Mouse (Mus musculus) heart, embryonic 16.5 days (tissue): ENCODE measurements at regions not wholly inside any gene's neighbourhood (a gene's known extent, or its start where the extent isn't known, plus 50 kb on each side); places are given as distances from the start of the nearest gene placed in this dataset.

Source experiments
- ATAC-seq: fragments of 200-750 bp; cut with Nextera tagmentation; replicated peaks from 2 replicates; pipeline ENCODE4 v1.8.0; 2017; ENCODE audit warnings: moderate number of reproducible peaks; ENCODE audit not compliant: insufficient read depth, low FRiP score; ENCODE audit errors: extremely low read depth
- H3K27ac ChIP-seq: fragments of 300-500 bp; sonication (generic); 2 replicates; pipeline ENCODE4 v1.5.1; 2014; ENCODE audit warnings: mild to moderate bottlenecking, low read length, control low read depth, moderate library complexity
- H3K27me3 ChIP-seq: fragments of 300-500 bp; sonication (generic); 2 replicates; pipeline ENCODE4 v1.6.1; 2014; ENCODE audit warnings: low read length, mixed read lengths; ENCODE audit not compliant: control insufficient read depth, insufficient read depth
- H3K36me3 ChIP-seq: fragments of 300-500 bp; sonication (generic); 2 replicates; pipeline ENCODE4 v1.6.1; 2014; ENCODE audit not compliant: control insufficient read depth, insufficient read depth
- H3K4me1 ChIP-seq: fragments of 300-500 bp; sonication (generic); 2 replicates; pipeline ENCODE4 v1.6.1; 2014; ENCODE audit warnings: low read length, mixed read lengths; ENCODE audit not compliant: control insufficient read depth, insufficient read depth
- H3K4me2 ChIP-seq: fragments of 300-500 bp; sonication (generic); 2 replicates; pipeline ENCODE4 v1.6.1; 2014; ENCODE audit warnings: low read depth, mild to moderate bottlenecking, control low read depth, low read length
- H3K4me3 ChIP-seq: fragments of 300-500 bp; sonication (generic); 2 replicates; pipeline ENCODE4 v1.5.1; 2014; ENCODE audit warnings: mild to moderate bottlenecking, control low read depth, low read length
- H3K9ac ChIP-seq: fragments of 300-500 bp; sonication (generic); 2 replicates; pipeline ENCODE4 v1.6.1; 2014; ENCODE audit warnings: low read length, control low read depth
- H3K9me3 ChIP-seq: fragments of 300-500 bp; sonication (generic); replicated peaks from 2 replicates; pipeline ENCODE4 v1.6.1; 2016; ENCODE audit warnings: low read length; ENCODE audit not compliant: control insufficient read depth
- WGBS: fragments of 180-500 bp; shearing (Covaris S2); extraction: QIAGEN DNeasy Blood & Tissue Kit; methylation state at CpG from one replicate; pipeline ENCODE4 v1.1.7; 2014; 5-methylcytosine and 5-hydroxymethylcytosine counted together

GRCm38 (mm10) chr8:35996330-35997077 is 230.9 kb downstream of the Gm19410 start:
- Histone ChIP-seq H3K27ac (no peak overlapping the region), H3K4me2 (no peak overlapping the region)
- no peak for ATAC-seq

GRCm38 (mm10) chr8:35999584-35999983 is 234.0 kb downstream of the Gm19410 start:
- 60% methylated on average over 9 of the region's 9 CpGs for WGBS
- H3K4me3 ChIP-seq = no peak overlapping the region
- H3K27me3 ChIP-seq = no peaks in the 10 kb centered on the region
- no peaks in the 10 kb centered on the region; the same call in 1 of the 2 replicates for H3K4me1 ChIP-seq
- H3K9me3 ChIP-seq = peaks cover 3% of the 10 kb centered on the region; the same call in 1 of the 2 replicates
- no peak overlapping the region for H3K27ac ChIP-seq
- 0 out of 2 replicates have a peak, but pooled peaks have one; percentile 41 for ATAC-seq
- no peak overlapping the region for H3K4me2 ChIP-seq
- H3K36me3 ChIP-seq = no peaks in the 10 kb centered on the region
- no peak overlapping the region for H3K9ac ChIP-seq

More at GRCm38 (mm10) chr8:35996330-35997077, 230.9 kb downstream of the Gm19410 start:
- Histone ChIP-seq H3K4me3 (no peak overlapping the region), H3K27me3 (no peaks in the 10 kb centered on the region), H3K4me1 (no peaks in the 10 kb centered on the region), H3K9ac (no peak overlapping the region), H3K36me3 (no peaks in the 10 kb centered on the region), H3K9me3 (peaks cover 3% of the 10 kb centered on the region; the same call in 1 of the 2 replicates)
- 59% methylated on average over 6 of the region's 6 CpGs for WGBS

GRCm38 (mm10) chr8:36004387-36004786 is 238.8 kb downstream of the Gm19410 start:
- H3K4me2 ChIP-seq = no peak overlapping the region
- no peaks in the 10 kb centered on the region; the same call in 1 of the 2 replicates for H3K4me1 ChIP-seq
- H3K9me3 ChIP-seq = peaks cover 5% of the 10 kb centered on the region; the same call in 1 of the 2 replicates
- H3K9ac ChIP-seq = no peak overlapping the region
- no peak overlapping the region for H3K27ac ChIP-seq
- H3K4me3 ChIP-seq = no peak overlapping the region
- ATAC-seq = no peak
- H3K27me3 ChIP-seq = no peaks in the 10 kb centered on the region
- H3K36me3 ChIP-seq = no peaks in the 10 kb centered on the region
- 57% methylated on average over 2 of the region's 2 CpGs for WGBS

GRCm38 (mm10) chr8:36005536-36005935 is 239.9 kb downstream of the Gm19410 start:
- no peak overlapping the region for H3K4me2 ChIP-seq
- no peak for ATAC-seq
- H3K27ac ChIP-seq = no peak overlapping the region
- 52% methylated on average over 3 of the region's 3 CpGs for WGBS
- no peak overlapping the region for H3K9ac ChIP-seq
- peaks cover 2% of the 10 kb centered on the region for H3K4me1 ChIP-seq
- H3K9me3 ChIP-seq = peaks cover 5% of the 10 kb centered on the region; the same call in 1 of the 2 replicates
- H3K27me3 ChIP-seq = no peaks in the 10 kb centered on the region
- H3K4me3 ChIP-seq = no peak overlapping the region
- no peaks in the 10 kb centered on the region for H3K36me3 ChIP-seq

GRCm38 (mm10) chr8:36007724-36008123 is 242.1 kb downstream of the Gm19410 start:
- Histone ChIP-seq H3K27me3 (no peaks in the 10 kb centered on the region), H3K36me3 (no peaks in the 10 kb centered on the region), H3K4me1 (peaks cover 9% of the 10 kb centered on the region), H3K27ac (no peak overlapping the region), H3K9ac (no peak overlapping the region), H3K4me3 (no peak overlapping the region), H3K4me2 (no peak overlapping the region), H3K9me3 (peaks cover 5% of the 10 kb centered on the region; the same call in 1 of the 2 replicates)
- WGBS = 50% methylated on average over 1 of the region's 1 CpGs
- no peak for ATAC-seq

- Histone ChIP-seq H3K9ac (no peak overlapping the region), H3K4me2 (no peak overlapping the region), H3K4me1 (peaks cover 9% of the 10 kb centered on the region; the same call in 1 of the 2 replicates), H3K36me3 (no peaks in the 10 kb centered on the region), H3K9me3 (peaks cover 5% of the 10 kb centered on the region; the same call in 1 of the 2 replicates), H3K27ac (no peak overlapping the region), H3K4me3 (no peak overlapping the region), H3K27me3 (no peaks in the 10 kb centered on the region)
- ATAC-seq = no peak
- WGBS = 45% methylated on average over 9 of the region's 9 CpGs
Measured at GRCm38 (mm10) chr8:36009565-36009964, 244.0 kb downstream of the Gm19410 start.

- no peak for ATAC-seq
- Histone ChIP-seq H3K9ac (no peak overlapping the region), H3K27me3 (no peaks in the 10 kb centered on the region), H3K4me2 (no peak overlapping the region), H3K4me1 (peaks cover 9% of the 10 kb centered on the region; the same call in 1 of the 2 replicates), H3K9me3 (peaks cover 5% of the 10 kb centered on the region; the same call in 1 of the 2 replicates), H3K27ac (0 out of 2 replicates have a peak overlapping the region, but pooled peaks have one; percentile 18), H3K4me3 (no peak overlapping the region), H3K36me3 (no peaks in the 10 kb centered on the region)
- 47% methylated on average over 11 of the region's 11 CpGs for WGBS
Measured at GRCm38 (mm10) chr8:36010446-36011217, 245.0 kb downstream of the Gm19410 start.

GRCm38 (mm10) chr8:36014862-36015261 is 249.3 kb downstream of the Gm19410 start:
- ATAC-seq = no peak
- no peaks in the 10 kb centered on the region for H3K27me3 ChIP-seq

More at GRCm38 (mm10) chr8:36014862-36015261, 249.3 kb downstream of the Gm19410 start:
- Histone ChIP-seq H3K4me1 (peaks cover 9% of the 10 kb centered on the region; the same call in 1 of the 2 replicates), H3K4me3 (no peak overlapping the region), H3K27ac (no peak overlapping the region), H3K4me2 (no peak overlapping the region), H3K9me3 (no peaks in the 10 kb centered on the region), H3K36me3 (no peaks in the 10 kb centered on the region), H3K9ac (no peak overlapping the region)
- 75% methylated on average over 8 of the region's 8 CpGs for WGBS
